Mouse (Mus musculus): ENCODE data around the gene Mrps18c. TPM values are rescaled to one million over a fixed set of nuclear protein-coding genes. Genes with fewer than 3 reads are reported as not detected.
A peak's percentile ranks its signal among the peaks of the same experiment; 100 is the strongest.

Gene Mrps18c
- polyA plus RNA-seq, 1 experiment, result 287 TPM

DNA sequence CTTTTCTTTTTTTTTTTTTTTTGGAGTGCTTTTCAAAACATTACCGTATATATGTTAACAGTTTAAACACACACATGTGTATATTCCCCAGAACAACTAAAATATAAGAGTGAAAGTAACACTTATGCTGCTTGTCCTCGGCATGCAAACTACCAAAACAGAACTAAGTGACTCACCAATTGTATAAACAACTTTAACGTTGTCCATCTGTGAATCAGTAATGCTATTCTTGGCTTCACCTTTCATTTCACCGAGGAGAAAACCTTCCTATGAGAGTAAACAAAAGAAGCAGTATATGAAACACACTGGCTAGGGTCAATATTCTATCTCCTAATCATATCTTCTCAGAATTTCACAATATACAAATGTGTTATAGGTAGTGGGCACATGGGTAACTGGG lies 19.9 kb downstream of the Mrps18c start:
- no peaks in the 10 kb centered on the region; the same call in 1 of the 2 replicates for H3K4me1 ChIP-seq (ENCODE audit: control insufficient read depth, insufficient read depth, insufficient read length, low read length)
- no peak overlapping the region for H3K27ac ChIP-seq (replicated peaks; ENCODE audit: low read depth, low read length)
- no peak overlapping the region for H3K4me3 ChIP-seq (ENCODE audit: insufficient read depth, low read depth, low read length)

- Histone ChIP-seq H3K4me1 (ENCODE audit: control insufficient read depth, insufficient read depth, insufficient read length, low read length) (no peaks in the 10 kb centered on the region; the same call in 1 of the 2 replicates), H3K27ac (replicated peaks; ENCODE audit: low read depth, low read length) (peak overlapping the region; percentile 46; the same call in 1 of the 2 replicates), H3K4me3 (ENCODE audit: insufficient read depth, low read depth, low read length) (peak overlapping the region; percentile 97)
Measured at GRCm38 (mm10) chr5:100819568-100820480, 21.4 kb downstream of the Mrps18c start.

DNA sequence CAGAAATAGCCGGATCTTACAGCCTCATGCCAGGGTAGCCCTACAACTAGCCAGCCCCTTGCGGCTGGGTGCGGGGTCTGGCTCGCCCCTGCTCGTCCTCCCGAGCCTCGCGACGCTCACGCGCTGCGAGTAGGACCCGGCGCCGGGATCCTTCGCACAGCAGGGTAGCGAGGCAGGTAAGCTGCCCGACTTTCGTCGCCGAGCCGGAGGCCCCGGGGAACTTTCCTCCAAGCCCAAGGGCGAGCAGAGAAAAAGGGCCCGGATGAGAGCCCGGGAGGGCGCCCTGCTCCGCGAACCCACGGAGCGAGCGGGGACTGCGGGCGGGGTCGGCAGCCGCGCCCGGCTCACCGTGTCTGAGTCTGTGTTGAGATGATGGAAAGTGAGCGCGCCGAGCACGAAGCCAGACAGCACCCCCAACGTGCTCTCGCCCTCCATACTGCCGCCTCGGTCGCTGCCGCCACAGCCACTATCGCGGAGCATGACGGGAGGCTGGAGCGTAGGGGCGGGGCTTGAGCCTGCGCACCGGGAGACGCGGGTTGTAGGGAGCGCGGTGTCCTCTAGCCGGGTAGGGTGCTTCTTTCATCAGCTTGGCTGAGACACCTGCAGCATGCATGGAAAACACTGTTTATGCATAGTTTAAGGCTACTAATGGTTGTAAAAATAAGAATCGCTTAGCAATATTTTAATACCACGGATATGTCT lies 22.2 kb downstream of the Mrps18c start, which contains the start of gene Abraxas1:
TSS of gene Abraxas1 (minus strand) at position 483 of the 702 bp plus-strand sequence.
- Histone ChIP-seq H3K27ac (replicated peaks; ENCODE audit: low read depth, low read length) (peak within 1 kb of the TSS; percentile 46; the same call in 1 of the 2 replicates), H3K4me1 (ENCODE audit: control insufficient read depth, insufficient read depth, insufficient read length, low read length) (no peaks in the 10 kb centered on the region; the same call in 1 of the 2 replicates), H3K4me3 (ENCODE audit: insufficient read depth, low read depth, low read length) (peak within 1 kb of the TSS; percentile 97)

DNA sequence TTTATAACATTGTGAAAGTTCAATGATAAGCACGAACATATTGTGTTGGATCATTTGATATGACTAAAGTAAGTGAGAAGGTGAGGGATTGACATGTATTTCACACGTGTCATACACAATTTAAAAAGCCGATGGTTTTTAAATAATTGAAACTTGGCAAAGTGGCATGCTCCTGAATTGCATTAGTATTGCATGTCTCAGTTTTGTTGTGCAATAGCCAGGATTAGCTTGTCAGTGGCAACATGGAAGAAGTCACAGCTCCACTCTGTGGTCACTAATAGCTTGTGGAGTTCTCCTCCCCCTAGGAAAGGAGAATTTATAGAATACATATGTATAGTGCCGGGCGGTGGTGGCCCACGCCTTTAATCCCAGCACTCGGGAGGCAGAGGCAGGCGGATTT lies 22.9 kb downstream of the Mrps18c start:
- Histone ChIP-seq H3K4me1 (ENCODE audit: control insufficient read depth, insufficient read depth, insufficient read length, low read length) (no peaks in the 10 kb centered on the region; the same call in 1 of the 2 replicates), H3K4me3 (ENCODE audit: insufficient read depth, low read depth, low read length) (no peak overlapping the region), H3K27ac (replicated peaks; ENCODE audit: low read depth, low read length) (no peak overlapping the region)

- Histone ChIP-seq H3K27ac (replicated peaks; ENCODE audit: low read depth, low read length) (no peak overlapping the region), H3K4me3 (ENCODE audit: insufficient read depth, low read depth, low read length) (no peak overlapping the region), H3K4me1 (ENCODE audit: control insufficient read depth, insufficient read depth, insufficient read length, low read length) (no peaks in the 10 kb centered on the region; the same call in 1 of the 2 replicates)
Measured at GRCm38 (mm10) chr5:100822826-100823225, 24.4 kb downstream of the Mrps18c start.

GRCm38 (mm10) chr5:100825975-100826374 lies 27.5 kb downstream of the Mrps18c start:
- H3K4me1 ChIP-seq (ENCODE audit: control insufficient read depth, insufficient read depth, insufficient read length, low read length), result 0 out of 2 replicates have a peak, but pooled peaks cover 3% of the 10 kb centered on the region
- no peak overlapping the region for H3K27ac ChIP-seq (replicated peaks; ENCODE audit: low read depth, low read length)
- H3K4me3 ChIP-seq (ENCODE audit: insufficient read depth, low read depth, low read length), result no peak overlapping the region

GRCm38 (mm10) chr5:100826531-100826930 lies 28.1 kb downstream of the Mrps18c start:
- H3K4me1 ChIP-seq (ENCODE audit: control insufficient read depth, insufficient read depth, insufficient read length, low read length), result 0 out of 2 replicates have a peak, but pooled peaks cover 3% of the 10 kb centered on the region
- H3K4me3 ChIP-seq (ENCODE audit: insufficient read depth, low read depth, low read length), result no peak overlapping the region
- no peak overlapping the region for H3K27ac ChIP-seq (replicated peaks; ENCODE audit: low read depth, low read length)

- H3K4me3 ChIP-seq (ENCODE audit: insufficient read depth, low read depth, low read length), result no peak overlapping the region
- no peak overlapping the region for H3K27ac ChIP-seq (replicated peaks; ENCODE audit: low read depth, low read length)
- H3K4me1 ChIP-seq (ENCODE audit: control insufficient read depth, insufficient read depth, insufficient read length, low read length), result 0 out of 2 replicates have a peak, but pooled peaks cover 3% of the 10 kb centered on the region
Measured at GRCm38 (mm10) chr5:100828701-100829100, 30.3 kb downstream of the Mrps18c start.

- Histone ChIP-seq H3K27ac (replicated peaks; ENCODE audit: low read depth, low read length) (no peak overlapping the region), H3K4me3 (ENCODE audit: insufficient read depth, low read depth, low read length) (no peak overlapping the region), H3K4me1 (ENCODE audit: control insufficient read depth, insufficient read depth, insufficient read length, low read length) (0 out of 2 replicates have a peak, but pooled peaks cover 3% of the 10 kb centered on the region)
Measured at GRCm38 (mm10) chr5:100832680-100833079, 34.3 kb downstream of the Mrps18c start.

DNA sequence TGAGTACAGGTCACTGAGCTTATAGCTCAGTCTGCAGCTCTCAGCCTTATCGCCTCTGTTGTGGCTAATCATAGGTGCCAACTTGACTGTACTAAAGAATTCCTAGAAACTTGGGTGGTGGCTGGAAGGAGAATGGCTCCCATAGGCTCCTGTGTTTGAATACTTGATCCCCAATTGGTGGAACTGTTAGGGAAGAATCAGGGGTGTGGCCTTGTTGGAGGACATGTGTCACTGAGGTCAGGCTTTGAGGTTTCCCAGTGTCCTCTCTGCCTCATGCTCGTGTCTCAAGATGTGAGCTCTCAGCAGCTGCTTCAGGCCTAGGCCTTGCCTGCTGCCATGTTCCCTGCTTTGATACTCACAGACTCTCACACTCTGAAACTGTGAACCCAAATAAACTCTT lies 35.4 kb downstream of the Mrps18c start:
- Histone ChIP-seq H3K4me3 (ENCODE audit: insufficient read depth, low read depth, low read length) (no peak overlapping the region), H3K27ac (replicated peaks; ENCODE audit: low read depth, low read length) (no peak overlapping the region), H3K4me1 (ENCODE audit: control insufficient read depth, insufficient read depth, insufficient read length, low read length) (no peaks in the 10 kb centered on the region)

DNA sequence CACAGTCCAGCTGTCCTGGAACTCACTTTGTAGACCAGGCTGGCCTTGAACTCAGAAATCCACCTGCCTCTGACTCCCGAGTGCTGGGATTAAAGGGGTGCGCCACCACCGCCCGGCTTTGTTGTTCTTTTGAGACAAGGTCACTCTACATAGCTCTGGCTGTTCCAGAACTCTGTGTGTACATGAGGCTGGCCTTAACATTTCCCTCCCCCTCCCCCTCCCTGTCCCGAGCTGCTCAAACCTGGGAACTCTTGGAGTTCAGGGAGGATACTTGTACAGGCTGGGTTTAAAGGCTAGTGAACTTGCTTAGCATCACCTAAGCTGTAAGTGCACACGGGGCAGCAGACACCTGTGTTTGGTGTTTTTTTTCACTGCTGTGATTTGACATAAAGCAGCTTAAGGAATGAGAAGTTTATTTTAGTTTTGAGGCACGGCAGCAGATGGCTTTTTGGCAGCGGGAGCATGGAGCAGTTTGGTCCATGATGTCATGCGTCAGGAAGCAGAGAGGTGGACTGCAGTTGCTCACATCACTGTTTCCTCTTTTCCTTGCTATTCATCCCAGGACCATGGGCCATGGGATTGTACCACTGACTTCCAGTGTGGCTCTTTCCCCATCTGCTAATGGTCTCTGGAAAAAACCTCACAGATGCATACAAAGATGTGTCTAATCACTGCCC lies 37.6 kb downstream of the Mrps18c start:
- no peak overlapping the region for H3K27ac ChIP-seq (replicated peaks; ENCODE audit: low read depth, low read length)
- H3K4me1 ChIP-seq (ENCODE audit: control insufficient read depth, insufficient read depth, insufficient read length, low read length), result no peaks in the 10 kb centered on the region

DNA sequence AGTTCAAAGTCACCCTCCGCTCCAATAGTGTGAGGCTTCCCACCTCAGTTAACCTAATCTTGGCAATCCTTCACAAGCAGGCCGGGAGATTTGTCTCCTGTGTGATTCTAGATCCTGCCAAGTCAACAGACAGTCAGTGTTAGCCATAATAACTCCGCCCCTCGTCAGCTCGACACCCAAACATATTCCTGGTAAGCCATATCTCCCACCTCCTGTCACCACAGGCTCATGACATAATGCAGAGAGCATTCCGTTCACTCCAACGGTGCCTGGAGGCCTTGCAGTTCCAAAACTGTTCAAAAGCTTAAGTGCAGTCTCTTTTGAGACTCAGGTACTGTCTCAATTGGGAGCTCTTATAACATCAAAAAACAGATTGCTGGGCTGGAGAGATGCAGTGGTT lies 39.5 kb downstream of the Mrps18c start:
- no peak overlapping the region for H3K4me3 ChIP-seq (ENCODE audit: insufficient read depth, low read depth, low read length)
- H3K27ac ChIP-seq (replicated peaks; ENCODE audit: low read depth, low read length), result no peak overlapping the region
- H3K4me1 ChIP-seq (ENCODE audit: control insufficient read depth, insufficient read depth, insufficient read length, low read length), result no peaks in the 10 kb centered on the region

More for the DNA sequence above, 37.6 kb downstream of the Mrps18c start:
- no peak overlapping the region for H3K4me3 ChIP-seq (ENCODE audit: insufficient read depth, low read depth, low read length)

DNA sequence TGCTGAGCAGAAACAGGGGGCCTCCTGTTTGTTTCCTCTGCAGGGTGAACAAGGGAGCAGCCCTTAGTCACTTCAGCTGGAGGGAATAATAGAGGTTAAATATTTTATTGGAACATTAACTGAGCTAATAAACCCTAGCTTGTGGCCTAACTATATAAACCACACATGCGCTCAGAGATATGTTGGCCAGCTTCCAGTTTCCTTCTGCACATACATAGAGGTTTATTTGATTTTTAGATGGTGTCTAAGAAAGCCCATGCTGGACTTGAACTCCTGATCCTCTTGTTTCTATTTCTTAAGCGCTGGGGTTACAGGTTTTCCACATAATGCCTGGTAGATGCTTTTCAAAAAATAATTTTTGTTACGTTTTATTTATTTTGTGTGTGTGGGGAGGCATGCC lies 46.1 kb downstream of the Mrps18c start:
- H3K4me3 ChIP-seq (ENCODE audit: insufficient read depth, low read depth, low read length), result no peak overlapping the region
- H3K27ac ChIP-seq (replicated peaks; ENCODE audit: low read depth, low read length), result no peak overlapping the region
- no peaks in the 10 kb centered on the region for H3K4me1 ChIP-seq (ENCODE audit: control insufficient read depth, insufficient read depth, insufficient read length, low read length)

DNA sequence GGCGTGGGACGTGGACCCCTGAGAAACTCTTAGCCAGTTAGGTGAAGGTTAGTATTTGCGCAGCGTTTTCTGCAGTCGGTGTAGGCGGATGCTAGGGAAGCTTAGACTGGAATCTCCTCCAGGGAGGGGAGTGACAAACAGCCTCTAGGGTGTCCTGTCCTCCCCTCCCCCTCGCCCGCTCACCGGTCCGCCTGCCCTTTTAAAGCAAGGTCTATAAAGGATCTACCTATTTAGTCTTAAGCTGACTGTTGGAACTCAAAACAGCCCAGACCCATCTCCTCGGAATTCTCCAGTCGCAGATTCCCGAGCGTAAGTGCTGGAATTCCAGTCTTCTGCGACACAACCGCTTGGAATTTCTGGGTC lies 47.0 kb downstream of the Mrps18c start, which contains the start of gene Gpat3:
TSS of gene Gpat3 (plus strand) at position 229 of the 363 bp plus-strand sequence.
- peak within 1 kb of the TSS; percentile 60 for H3K4me3 ChIP-seq (ENCODE audit: insufficient read depth, low read depth, low read length)
- H3K27ac ChIP-seq (replicated peaks; ENCODE audit: low read depth, low read length), result peak within 1 kb of the TSS; percentile 91
- no peaks in the 10 kb centered on the region for H3K4me1 ChIP-seq (ENCODE audit: control insufficient read depth, insufficient read depth, insufficient read length, low read length)
